In genomic region chr10:98572782-98573536, GRCm38 (mm10) we compare ENCODE assay signal across 13 mouse cellular contexts.
A peak's percentile ranks its signal among the peaks of the same experiment; 100 is the strongest.
DNase-seq lines count a peak whose midpoint lies in the region; ATAC-seq and TF ChIP-seq lines count a peak whose summit lies in the region.
"Had no signal": no experiment of that assay in that cellular context is flagged by ENCODE, and none has a peak within 500 bp of the region (broad histone marks: within the 10 kb centered on the region; RNA-seq: fewer than 3 reads in every experiment).

No protein-coding gene starts in this region.

- no peaks in the 10 kb centered on the region for H3K9me3 ChIP-seq in heart, embryonic 10.5 days
- no peaks in the 10 kb centered on the region for H3K9me3 ChIP-seq in kidney, postnatal 0 days (replicated peaks; ENCODE audit: low read length)
- no peaks in the 10 kb centered on the region for H3K9me3 ChIP-seq in stomach, embryonic 15.5 days
- H3K9me3 ChIP-seq in stomach, postnatal 0 days (ENCODE audit: control insufficient read depth, low read length), result no peaks in the 10 kb centered on the region
- H3K9me3 ChIP-seq: hindbrain, embryonic 12.5 days; limb, embryonic 15.5 days; neural tube, embryonic 13.5 days had no signal

- WGBS in heart, embryonic 10.5 days, result 48% methylated on average over 16 of the region's 16 CpGs
- 48% methylated on average over 16 of the region's 16 CpGs for whole genome bisulfite sequencing in kidney, postnatal 0 days
- WGBS in stomach, embryonic 15.5 days, result 52% methylated on average over 16 of the region's 16 CpGs
- 51% methylated on average over 16 of the region's 16 CpGs for WGBS in stomach, postnatal 0 days
- WGBS in olfactory bulb, adult 2 months, result 63% methylated on average over 16 of the region's 16 CpGs

- peak overlapping the region; percentile 18; the same call in 1 of the 2 replicates for H3K4me2 ChIP-seq in kidney, postnatal 0 days (ENCODE audit: low read length)
- H3K4me2 ChIP-seq in stomach, embryonic 15.5 days, result 0 out of 2 replicates have a peak overlapping the region, but pooled peaks have one; percentile 16
- no peak overlapping the region for H3K4me2 ChIP-seq in stomach, postnatal 0 days (replicated peaks; ENCODE audit: low read depth)
- H3K4me2 ChIP-seq: hindbrain, embryonic 12.5 days; limb, embryonic 15.5 days; neural tube, embryonic 13.5 days had no signal

- no peaks in the 10 kb centered on the region for H3K27me3 ChIP-seq in heart, embryonic 10.5 days (ENCODE audit: insufficient read depth, poor library complexity, severe bottlenecking)
- H3K27me3 ChIP-seq in kidney, postnatal 0 days (ENCODE audit: insufficient read depth, low read length), result no peaks in the 10 kb centered on the region
- H3K27me3 ChIP-seq in stomach, embryonic 15.5 days (replicated peaks), result no peaks in the 10 kb centered on the region
- H3K27me3 ChIP-seq in stomach, postnatal 0 days (ENCODE audit: control insufficient read depth, insufficient read depth, low read length), result no peaks in the 10 kb centered on the region
- H3K27me3 ChIP-seq: hindbrain, embryonic 12.5 days; limb, embryonic 15.5 days; neural tube, embryonic 13.5 days had no signal

- H3K4me3 ChIP-seq in heart, embryonic 10.5 days, result no peak overlapping the region
- no peak overlapping the region for H3K4me3 ChIP-seq in kidney, postnatal 0 days (replicated peaks; ENCODE audit: low read depth, low read length)
- no peak overlapping the region for H3K4me3 ChIP-seq in stomach, embryonic 15.5 days (replicated peaks)
- H3K4me3 ChIP-seq in stomach, postnatal 0 days (ENCODE audit: low read depth, low read length), result no peak overlapping the region
- no peak overlapping the region for H3K4me3 ChIP-seq in olfactory bulb, adult 2 months (ENCODE audit: insufficient read depth, low read depth, low read length)
- H3K4me3 ChIP-seq: hindbrain, embryonic 12.5 days; limb, embryonic 15.5 days; neural tube, embryonic 13.5 days had no signal

- no peak for TF ChIP-seq EP300 in stomach, postnatal 0 days (optimal IDR thresholded peaks at IDR 0.05)

- TF ChIP-seq POLR2A in olfactory bulb, adult 2 months (IDR thresholded peaks at IDR 0.05; ENCODE audit: insufficient read depth, low read depth, low read length), result no peak

- DNase-seq in heart, embryonic 10.5 days (ENCODE audit: low spot score), result no peak
- DNase-seq in heart, postnatal 4 days, result no peak
- DNase-seq in kidney, postnatal 0 days (ENCODE audit: low spot score), result peak; percentile 16
- DNase-seq in kidney, postnatal 4 days, result no peak
- DNase-seq in stomach, postnatal 0 days (ENCODE audit: low spot score), result no peak
- DNase-seq: adrenal gland, adult 2 months; cerebellum, adult 11-12 months had no signal

- ATAC-seq in kidney, postnatal 0 days (replicated peaks; ENCODE audit: low FRiP score, low read depth), result no peak
- no peak for ATAC-seq in stomach, embryonic 15.5 days (ENCODE audit: insufficient read depth, low FRiP score, low read depth)
- ATAC-seq in stomach, postnatal 0 days (ENCODE audit: low FRiP score, low TSS enrichment), result no peak
- ATAC-seq in erythroid progenitor cell, adult 5-6 weeks (replicated peaks; ENCODE audit: low FRiP score, poor library complexity, severe bottlenecking), result no peak

- TF ChIP-seq CTCF in kidney, postnatal 0 days (IDR thresholded peaks at IDR 0.05; ENCODE audit: low read depth), result no peak
- no peak for TF ChIP-seq CTCF in stomach, postnatal 0 days (IDR thresholded peaks at IDR 0.05; ENCODE audit: low read depth)
- no peak for TF ChIP-seq CTCF in olfactory bulb, adult 2 months (IDR thresholded peaks at IDR 0.05; ENCODE audit: insufficient read depth, low read depth, low read length)

- H3K36me3 ChIP-seq in heart, embryonic 10.5 days, result no peaks in the 10 kb centered on the region
- no peaks in the 10 kb centered on the region for H3K36me3 ChIP-seq in kidney, postnatal 0 days (ENCODE audit: insufficient read depth, low read length)
- H3K36me3 ChIP-seq in stomach, embryonic 15.5 days, result no peaks in the 10 kb centered on the region
- no peaks in the 10 kb centered on the region for H3K36me3 ChIP-seq in stomach, postnatal 0 days (ENCODE audit: control insufficient read depth, insufficient read depth, low read length)
- H3K36me3 ChIP-seq: hindbrain, embryonic 12.5 days; limb, embryonic 15.5 days; neural tube, embryonic 13.5 days had no signal

- H3K4me1 ChIP-seq in heart, embryonic 10.5 days, result 0 out of 2 replicates have a peak, but pooled peaks cover 3% of the 10 kb centered on the region
- H3K4me1 ChIP-seq in kidney, postnatal 0 days (replicated peaks; ENCODE audit: insufficient read depth, low read length), result no peaks in the 10 kb centered on the region
- no peaks in the 10 kb centered on the region for H3K4me1 ChIP-seq in stomach, embryonic 15.5 days
- H3K4me1 ChIP-seq in stomach, postnatal 0 days (replicated peaks; ENCODE audit: control insufficient read depth, insufficient read depth), result no peaks in the 10 kb centered on the region
- H3K4me1 ChIP-seq in olfactory bulb, adult 2 months (ENCODE audit: control insufficient read depth, insufficient read depth, low read length), result 0 out of 2 replicates have a peak, but pooled peaks cover 4% of the 10 kb centered on the region
- H3K4me1 ChIP-seq: hindbrain, embryonic 12.5 days; limb, embryonic 15.5 days; neural tube, embryonic 13.5 days had no signal

- no peak overlapping the region for H3K9ac ChIP-seq in kidney, postnatal 0 days (ENCODE audit: low read depth, low read length)
- H3K9ac ChIP-seq in stomach, embryonic 15.5 days, result no peak overlapping the region
- H3K9ac ChIP-seq in stomach, postnatal 0 days (ENCODE audit: low read length), result no peak overlapping the region
- H3K9ac ChIP-seq: hindbrain, embryonic 12.5 days; limb, embryonic 15.5 days; neural tube, embryonic 13.5 days had no signal

- 0 out of 2 replicates have a peak overlapping the region, but pooled peaks have one; percentile 3 for H3K27ac ChIP-seq in heart, embryonic 10.5 days
- no peak overlapping the region for H3K27ac ChIP-seq in kidney, postnatal 0 days
- H3K27ac ChIP-seq in stomach, embryonic 15.5 days, result no peak overlapping the region
- no peak overlapping the region for H3K27ac ChIP-seq in stomach, postnatal 0 days (replicated peaks)
- H3K27ac ChIP-seq in olfactory bulb, adult 2 months (ENCODE audit: insufficient read depth, low read depth, low read length), result peak overlapping the region; percentile 40; the same call in 1 of the 2 replicates
- H3K27ac ChIP-seq: hindbrain, embryonic 12.5 days; limb, embryonic 15.5 days; neural tube, embryonic 13.5 days had no signal

Comparison
In these comparisons a context has a peak if more than half of its experiments do, and no peak if none do; other contexts are left out.
1. H3K27ac ChIP-seq: peak in heart, embryonic 10.5 days (single experiment) and olfactory bulb, adult 2 months (single experiment); none in kidney, postnatal 0 days (single experiment), stomach, embryonic 15.5 days (single experiment) and stomach, postnatal 0 days (single experiment).